ENCODE assay signal across 1 mouse cellular context in genomic region chr19:42051351-42051750, GRCm38 (mm10).
TF ChIP-seq lines count a peak whose summit lies in the region.

No protein-coding gene starts in this region.

TF ChIP-seq in MEL, 35 proteins besides CTCF, POLR2A, EP300 and RAD21:
- no peak for TF ChIP-seq BHLHE40 (IDR thresholded peaks at IDR 0.05; ENCODE audit: borderline replicate concordance, low read depth, low read length)
- TF ChIP-seq TBP (IDR thresholded peaks at IDR 0.05; ENCODE audit: low read depth, low read length): peak; percentile 78
